Mouse (Mus musculus) embryo, embryonic 9.5 days (tissue): Measurements from ENCODE around the gene Chrm3.

Experiments
- DNase-seq: peaks from one replicate; pipeline ENCODE4 v3.0.0-alpha.2; 2017; ENCODE audit errors: extremely low spot score

Gene Chrm3

DNA sequence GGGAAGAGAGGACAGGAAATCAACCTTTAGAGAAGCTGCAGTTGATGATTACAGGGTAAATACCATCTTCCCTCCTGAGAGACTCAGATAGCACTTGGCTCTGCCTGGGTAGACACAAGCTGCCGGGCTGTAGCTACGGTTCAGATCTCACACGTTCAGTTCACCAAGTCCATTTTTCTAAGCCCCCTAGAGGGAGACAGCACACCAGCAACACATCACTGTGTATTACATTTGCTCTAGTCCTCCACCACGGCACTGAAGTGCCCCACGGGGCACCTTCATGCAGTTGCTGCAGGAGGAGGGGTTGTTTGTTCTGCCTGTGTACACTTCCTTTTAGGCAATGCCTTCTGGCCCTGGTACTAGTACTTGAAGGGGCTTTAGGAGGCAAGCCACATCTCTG lies 289.5 kb downstream of the Chrm3 start:
- DNase-seq: peak; percentile 14

DNA sequence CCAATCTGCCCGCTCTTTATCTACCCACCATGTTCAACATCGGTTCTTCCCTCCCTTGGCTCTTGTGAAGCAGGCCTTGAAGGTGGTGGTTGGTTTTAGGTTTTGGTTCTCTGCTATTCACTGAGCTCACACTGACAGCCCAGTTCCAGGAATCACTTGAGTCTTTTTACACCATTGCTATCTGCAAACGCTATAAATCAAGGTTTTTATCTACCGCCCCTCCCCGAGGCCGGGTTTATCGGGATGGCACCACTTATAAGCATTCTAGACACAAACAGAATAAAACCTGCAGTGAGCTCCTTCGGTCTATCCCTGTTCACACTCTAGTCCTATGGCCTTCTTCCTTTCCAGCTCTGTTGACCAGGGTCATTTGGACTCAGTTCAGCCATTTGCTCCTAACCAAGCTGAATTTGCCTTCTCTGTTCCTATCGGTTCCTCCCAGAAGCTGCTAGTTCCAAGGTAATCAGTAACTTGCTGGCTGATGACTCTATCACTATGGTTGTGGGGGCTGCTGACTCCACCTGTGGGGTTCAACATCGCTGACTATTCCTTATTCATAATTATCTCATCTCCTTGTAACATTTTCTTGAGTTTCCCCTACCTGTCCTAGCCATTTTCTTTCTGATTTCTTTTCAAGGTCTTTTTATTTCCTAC lies 291.6 kb downstream of the Chrm3 start:
- no peak for DNase-seq

DNA sequence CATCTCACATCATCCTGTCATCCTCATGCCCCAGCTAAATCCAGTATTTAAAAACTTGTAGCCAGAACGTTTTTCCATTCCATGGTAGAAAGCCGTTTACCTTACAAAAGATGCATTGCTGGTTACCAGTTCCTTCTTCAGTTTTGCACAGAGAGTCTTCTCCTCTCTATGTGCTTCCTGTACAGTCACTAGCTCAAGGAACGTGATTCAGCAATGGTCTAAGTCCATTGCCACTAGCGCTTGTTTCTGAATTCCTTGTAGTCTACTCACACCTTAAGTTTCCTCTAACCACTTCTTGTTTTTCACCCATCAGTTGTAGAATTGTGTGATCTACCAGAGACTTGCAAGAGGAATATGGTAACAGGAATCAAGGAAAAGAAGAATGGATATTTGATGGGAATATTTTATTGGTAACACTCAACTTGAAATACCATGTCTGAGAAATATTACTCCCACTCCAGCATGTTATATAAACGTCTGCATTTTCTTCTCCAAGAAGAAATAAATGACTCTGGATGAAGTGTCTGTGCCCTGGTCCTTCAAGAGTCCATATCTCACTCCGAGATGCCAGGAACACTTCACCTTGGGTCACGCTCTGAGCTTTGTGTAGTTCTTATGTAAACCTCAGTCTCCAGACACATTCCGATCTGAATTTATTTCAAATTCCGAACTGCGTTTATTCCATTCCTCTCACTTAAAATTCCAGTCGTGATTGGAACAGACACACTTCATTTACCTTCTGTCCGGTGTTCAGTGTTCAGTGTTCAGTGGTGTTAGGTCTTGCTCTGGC lies 293.6 kb downstream of the Chrm3 start:
- no peak for DNase-seq

DNA sequence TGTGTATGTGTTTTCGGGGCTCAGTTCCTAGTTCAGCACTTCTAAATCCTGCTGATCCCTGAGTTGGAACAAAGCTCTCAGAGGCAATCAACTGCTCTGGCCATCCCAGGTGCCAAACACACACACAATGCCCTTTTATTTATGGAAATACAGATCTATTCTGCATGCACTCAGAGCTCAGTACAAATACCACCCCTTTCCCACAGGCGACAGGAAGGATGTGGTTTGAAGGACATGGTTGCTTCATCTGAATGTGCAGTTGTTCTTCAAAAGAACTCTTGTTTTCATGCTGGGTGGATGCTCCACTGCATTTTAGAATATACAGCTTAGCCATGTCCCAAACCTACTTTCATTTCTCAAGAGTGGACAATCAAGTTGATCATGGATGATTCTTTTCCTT lies 294.9 kb downstream of the Chrm3 start:
- DNase-seq: no peak

DNA sequence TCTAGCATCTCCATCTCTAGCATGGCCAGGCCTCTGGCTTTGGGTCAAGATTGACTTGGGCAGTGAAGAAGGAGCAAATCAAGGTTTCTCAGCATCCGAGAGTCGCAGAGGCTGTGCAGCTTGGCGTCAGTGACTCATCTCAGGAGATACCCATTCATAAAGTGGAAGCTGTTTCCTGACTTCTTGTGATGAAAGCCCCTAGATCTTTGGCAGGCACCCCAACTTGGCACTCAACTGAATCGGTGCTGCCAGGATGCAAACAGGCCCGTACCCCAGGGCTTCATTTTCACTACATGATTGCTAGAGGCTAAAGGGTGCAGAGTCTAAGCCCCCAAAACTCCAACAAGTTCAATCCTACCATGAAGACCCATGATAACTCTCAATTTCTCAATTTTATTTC lies 298.0 kb downstream of the Chrm3 start:
- DNase-seq: no peak

DNA sequence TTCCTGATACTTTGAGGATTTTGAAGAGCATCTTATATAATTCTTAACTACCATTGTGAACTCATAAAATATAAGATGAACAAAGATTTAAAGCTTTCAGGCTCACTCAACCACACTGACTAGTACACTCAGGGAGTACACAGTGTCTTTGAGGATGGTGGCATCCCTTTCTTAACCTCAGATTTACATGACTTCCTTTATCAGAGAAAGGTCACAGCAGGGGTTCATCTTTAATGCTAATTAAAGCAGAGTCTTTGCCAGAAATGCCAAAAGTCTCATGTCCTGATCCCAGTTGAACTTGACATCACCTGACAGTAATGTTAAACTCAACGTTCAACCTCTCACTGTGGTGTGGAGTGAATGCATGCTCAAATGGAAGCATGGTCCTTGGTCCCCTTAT lies 301.7 kb downstream of the Chrm3 start:
- no peak for DNase-seq

DNA sequence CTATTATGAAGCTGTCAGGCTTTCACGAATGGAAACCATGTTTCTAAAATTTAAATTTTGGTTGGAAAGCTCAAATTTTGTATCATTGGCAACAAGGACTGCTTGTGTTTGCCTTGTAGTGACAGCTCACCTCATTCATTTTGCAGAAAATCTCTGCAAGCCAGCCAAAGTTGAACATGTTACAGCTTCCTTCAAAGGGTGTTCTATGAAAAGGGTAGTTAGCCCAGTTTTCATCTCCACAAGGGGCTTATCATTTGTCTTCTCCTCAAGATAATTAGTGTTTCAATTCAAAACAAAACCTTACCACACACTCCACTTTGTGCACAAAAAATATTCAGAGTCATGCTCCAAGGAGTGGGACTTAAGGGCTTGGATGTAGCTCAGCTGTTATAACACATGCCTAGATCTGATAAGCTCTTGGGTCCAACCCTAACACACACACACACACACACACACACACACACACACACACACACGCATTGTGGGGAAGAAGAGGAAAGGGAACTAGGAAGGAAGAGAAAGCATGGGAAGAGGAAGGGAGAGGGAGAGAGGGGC lies 302.9 kb downstream of the Chrm3 start:
- no peak for DNase-seq

DNA sequence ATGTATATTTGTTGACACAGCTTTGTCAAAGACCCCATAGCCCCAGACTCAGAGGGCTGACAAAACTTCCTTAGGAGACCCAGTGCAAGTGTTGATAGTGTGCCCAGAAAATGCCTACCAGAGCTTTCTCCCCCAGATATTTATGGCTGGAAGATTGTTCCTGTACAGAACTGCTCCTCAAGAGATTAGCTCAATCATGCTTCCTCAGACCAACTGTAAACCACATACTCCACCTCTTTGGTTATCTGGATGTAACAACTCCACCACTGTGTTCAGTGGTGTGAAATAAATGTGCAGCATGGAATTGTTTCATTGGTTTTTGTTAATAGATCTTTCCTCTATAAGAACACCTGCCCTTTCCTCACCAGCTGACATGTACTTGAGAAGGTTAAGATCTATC lies 306.6 kb downstream of the Chrm3 start:
- no peak for DNase-seq

DNA sequence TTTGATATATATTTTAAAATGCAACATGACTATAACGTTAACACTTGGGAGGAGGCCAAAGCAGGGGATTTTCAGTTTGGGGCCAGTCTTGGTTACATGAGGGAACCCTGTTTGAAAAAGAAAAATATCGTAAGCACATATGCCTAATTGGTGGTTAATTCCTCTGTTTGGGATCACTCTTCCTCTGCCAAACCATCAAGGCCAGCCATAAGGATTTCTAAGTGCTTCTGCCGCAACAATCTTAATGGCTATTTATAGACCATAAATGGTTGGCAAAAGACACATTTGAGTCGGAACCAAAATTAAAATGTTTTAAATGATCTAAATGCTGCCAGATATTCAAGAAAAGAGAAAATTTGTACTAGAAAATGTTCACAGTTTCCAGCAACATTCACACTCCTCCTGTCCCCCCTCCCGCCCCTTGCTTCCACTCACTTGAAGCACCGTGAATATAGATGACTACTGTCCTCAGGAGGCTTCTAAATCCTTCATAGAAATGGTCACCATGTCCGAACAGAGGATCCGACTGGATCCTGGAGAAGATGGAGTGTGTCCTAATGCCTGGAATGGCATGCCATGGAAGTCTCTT lies 307.3 kb downstream of the Chrm3 start:
- no peak for DNase-seq

DNA sequence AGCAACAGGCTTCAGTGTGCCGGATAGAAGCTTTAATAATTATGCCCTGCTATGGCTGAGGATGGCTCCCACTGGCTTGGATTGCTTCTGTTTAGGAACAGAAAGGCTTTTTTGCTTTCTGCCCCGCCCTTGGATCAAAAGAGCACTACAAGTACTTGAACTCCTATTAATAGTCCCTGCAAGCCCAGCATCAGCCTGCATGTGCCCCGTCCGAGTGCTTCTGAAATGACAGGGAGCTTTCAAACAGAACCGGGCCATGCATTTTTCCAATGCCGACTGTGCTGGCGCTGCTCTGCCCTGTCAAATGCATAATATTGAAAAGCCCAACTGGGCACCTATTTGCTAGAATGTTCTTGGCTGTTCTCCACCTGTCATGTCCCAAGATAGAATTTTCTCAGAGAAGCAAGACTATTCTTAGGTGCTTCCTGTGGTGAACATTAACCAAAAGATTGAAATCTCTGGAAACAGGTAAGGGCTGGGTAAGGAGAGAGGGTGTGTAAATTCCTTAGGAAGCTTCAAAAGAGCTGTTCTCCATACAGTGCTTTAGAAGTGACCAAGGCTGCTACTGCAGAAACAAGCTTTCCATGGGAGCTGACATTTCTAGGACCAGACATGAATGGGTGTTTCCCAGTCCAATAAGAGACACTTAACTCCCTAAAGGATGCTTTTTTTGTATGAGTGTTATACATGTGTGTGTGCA lies 314.8 kb downstream of the Chrm3 start:
- no peak for DNase-seq

DNA sequence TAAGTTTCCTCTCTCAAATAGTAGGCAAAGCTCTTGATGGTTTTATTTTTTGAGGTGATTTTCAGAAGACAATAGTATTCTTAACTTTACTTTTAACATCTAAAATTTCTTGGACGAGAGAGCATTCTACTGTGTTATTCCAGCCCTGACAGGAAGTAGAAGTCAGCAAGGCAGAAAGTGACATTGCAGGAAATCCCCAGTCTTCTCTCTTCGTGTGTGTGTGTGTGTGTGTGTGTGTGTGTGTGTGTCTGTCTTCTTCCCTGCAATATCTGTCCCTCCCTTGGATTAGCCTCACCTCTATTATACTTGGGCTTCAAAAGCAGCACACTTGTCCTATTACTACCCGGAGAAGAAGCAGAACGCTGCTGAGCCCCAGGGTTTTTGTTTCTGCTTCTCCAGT lies 316.6 kb downstream of the Chrm3 start:
- no peak for DNase-seq

DNA sequence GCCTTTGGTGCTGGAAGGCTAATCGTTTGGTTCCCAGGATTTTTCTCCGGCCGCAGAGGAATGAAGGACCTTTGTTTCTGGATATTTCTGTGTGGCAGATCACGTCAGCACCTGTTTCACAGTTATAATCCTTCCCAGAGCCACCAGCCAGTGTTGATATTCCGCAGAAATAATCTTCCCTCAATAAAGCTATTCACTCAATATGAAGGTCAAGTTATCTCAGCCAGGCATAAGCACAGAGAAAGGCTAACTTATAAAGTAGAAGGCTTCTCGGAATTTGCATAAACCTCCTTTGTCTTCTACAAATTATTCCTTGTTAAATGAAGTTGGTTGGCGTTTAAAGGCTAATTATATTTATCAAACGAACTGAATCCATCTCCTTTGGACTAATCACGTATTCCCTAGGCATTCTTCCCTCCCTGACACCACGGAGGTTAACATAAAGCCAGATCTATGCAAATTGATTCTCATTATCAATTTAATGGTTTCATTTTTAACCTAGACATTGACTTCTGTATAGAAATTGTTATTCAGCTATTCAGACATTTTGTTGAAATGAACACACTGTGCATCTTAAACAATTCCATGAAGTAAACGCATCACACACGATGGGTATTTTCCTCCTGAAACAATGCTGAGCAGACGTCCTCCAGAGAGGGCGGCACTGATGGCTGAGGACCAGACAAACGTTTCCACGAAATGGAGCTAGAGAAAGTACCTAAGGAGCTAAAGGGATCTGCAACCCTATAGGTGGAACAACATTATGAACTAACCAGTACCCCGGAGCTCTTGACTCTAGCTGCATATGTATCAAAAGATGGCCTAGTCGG lies 326.9 kb downstream of the Chrm3 start:
- DNase-seq: no peak

DNA sequence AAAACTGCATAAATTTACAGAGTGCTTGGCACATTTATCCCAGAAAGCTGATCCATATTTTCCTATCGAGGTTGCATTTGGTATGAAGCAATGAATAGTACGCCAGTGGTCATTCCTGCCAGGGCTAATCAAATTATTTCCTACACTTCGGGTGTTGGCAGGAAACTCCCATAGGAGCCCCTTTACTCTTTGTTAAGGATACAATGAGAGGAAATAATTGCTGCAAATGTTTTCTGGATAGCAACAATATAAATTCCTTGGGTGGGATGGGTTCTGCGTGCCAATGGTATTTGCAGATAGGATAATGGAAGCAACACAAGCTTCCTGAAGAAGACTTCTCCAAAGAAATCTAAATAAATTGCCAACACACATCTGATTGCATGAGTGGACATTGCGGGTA lies 329.1 kb downstream of the Chrm3 start:
- no peak for DNase-seq

DNA sequence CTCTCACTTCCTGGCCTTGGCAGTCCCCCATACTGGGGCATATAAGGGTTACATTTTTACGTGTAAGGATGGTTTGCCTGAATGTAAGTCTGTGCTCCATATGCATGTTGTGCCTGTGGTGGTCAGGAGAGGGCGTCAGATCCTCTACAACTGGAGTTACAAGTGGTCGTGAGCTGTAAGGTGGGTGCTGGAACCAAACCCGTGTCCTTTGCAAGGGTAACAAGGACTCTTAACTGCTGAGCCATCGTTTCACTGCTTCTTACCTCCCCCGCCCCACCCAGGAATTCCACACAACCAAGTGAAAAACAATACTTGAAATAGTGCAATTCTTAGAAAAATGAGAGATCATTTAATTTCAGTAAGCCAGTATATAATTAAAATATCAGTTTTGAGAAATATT lies 330.7 kb downstream of the Chrm3 start:
- no peak for DNase-seq

DNA sequence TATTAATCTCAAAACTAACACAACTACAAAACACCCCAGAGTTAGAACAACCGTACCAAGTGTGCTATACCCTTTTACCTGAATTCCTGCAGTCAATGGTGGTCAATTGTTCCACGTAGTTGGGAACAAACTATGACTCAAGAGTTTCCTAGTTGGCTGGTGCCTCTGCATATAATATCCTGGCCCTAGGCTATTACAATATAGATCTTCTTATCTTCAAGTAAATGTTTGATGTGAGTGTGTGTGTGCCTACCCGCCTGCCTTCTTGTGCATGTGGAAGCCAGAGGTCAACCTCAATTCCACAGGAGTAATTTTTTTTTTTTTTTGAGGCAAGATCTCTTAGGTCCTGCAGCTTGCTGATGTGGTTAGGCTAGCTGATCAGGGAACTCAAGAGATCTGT lies 335.5 kb downstream of the Chrm3 start:
- DNase-seq: no peak

DNA sequence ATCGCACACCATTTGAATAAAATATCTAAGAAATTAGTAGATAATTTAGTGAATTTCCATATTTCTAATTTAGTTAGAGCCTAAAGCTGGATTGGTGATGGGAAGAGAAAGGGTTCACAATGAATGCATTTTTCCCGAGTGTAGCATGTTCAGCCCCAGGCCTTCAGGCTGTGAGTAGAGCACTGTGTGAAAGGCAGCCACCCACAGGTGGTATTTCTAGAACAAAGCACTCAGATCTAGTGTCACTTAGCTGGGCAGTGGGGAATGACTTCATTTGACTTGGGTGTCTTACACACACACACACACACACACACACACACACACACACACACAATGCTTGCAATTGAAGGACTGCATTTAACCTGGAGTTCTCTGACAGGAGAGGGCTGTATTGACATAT lies 337.5 kb downstream of the Chrm3 start:
- no peak for DNase-seq

DNA sequence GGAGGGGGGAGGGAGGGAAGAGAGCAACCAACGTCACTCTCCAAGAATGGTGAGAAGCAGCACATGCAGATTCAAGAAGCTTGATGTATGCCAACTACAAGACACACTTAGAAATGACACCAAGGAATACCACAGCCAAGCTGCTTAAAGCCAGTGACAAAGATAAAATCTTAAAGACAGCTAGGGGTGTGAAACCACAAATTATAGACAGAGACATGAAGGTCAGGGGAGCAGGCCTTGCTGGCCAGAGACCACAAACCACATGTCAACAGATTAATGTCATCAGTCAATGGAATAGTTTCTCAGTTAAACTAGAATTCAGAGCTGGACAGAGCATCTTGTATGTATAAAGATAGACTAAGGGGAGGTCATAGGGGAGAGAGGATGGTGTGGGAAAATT lies 341.4 kb downstream of the Chrm3 start:
- no peak for DNase-seq

DNA sequence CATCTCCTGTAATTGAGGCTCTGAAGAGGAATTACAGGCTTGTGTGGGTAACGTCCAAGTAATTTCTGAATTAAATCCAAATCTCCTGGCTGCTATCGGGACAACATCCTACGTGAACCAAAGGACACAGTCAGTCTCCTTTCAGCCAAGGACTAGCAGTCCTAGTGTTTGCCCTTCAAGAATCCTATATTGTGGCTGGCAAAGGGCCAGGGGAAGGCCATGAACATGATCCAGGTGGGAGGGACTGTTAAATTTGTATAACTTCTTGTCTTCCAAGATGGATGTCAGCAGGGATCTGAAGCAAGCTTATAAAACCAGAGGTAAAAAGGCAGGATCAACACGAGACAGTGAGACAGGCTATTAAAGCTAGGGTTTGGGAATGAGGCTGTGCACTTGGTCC lies 357.7 kb downstream of the Chrm3 start:
- no peak for DNase-seq

DNA sequence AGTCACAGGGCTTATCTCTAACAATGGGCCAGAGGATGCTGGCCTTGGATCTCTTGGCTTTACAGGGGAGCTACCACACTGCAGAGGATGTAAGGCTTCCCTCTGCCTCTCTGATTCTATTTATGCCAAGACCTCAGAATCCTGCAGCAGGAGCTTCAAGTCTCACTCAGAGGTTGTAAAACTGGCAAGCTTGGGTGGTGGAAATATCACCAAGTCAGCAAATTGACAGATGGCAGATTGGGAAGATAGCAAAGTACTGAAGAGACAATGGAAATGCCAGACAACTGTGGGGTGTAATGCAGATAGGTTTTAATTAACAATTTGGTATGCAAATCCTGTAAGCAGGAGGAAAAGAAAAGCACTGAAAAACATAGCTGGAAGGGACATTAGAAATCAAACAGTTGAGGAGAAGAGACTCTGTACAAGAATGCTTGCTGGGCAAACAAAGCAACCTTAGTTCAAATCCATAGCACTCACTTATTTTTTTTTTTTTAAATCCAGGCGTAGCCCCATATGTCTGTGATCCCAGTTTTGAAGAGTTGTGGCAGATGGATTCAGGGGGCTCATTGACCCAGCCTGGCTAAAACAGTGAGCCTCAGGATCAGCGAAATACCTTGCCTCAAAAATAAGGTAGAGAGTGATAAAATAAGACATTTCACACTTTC lies 362.9 kb downstream of the Chrm3 start:
- DNase-seq: no peak

DNA sequence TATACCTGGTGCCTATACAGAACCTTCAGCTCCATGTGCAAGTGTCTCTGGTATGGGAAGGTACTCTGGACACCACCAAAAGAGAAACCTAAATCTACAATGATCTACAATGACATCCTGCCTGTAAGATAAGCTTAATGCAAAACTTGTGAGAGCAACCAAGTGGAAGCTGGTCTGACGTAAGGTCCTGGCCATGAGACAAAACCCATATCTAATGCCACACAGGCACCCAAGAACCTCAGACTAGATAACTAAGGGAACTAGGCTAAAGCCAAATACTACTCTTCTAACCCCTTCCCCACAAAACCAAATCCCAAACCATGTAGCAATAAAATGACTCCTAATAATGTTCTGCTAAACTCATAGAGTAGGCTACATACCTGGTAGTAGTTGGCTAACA lies 364.8 kb downstream of the Chrm3 start:
- DNase-seq: no peak

DNA sequence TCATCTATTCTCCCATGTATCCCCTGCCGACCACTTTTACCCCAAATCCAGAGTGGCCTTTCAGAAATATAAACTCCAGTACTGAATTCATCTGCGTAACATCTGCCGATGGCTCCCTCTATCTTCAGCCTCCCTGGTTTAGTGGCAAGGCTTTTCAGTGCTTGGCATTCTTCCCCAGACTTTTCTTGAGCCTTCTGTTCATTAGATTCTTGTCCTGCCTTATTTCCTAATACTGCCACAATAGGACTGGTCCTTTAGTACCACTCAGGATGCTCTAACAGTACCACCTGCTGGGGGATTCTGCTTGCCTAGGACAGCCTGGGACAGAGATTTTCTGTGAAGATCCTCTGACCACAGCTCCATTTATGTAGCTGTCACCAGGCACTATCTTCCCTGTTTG lies 367.1 kb downstream of the Chrm3 start:
- no peak for DNase-seq
